Mouse (Mus musculus): ENCODE measurements at regions not wholly inside any gene's neighbourhood (a gene's known extent, or its start where the extent isn't known, plus 50 kb on each side); places are given as distances from the start of the nearest gene placed in this dataset.

GRCm38 (mm10) chr13:25362627-25362967 lies 92.3 kb upstream of the Nrsn1 start:
- TF ChIP-seq MAFK (IDR thresholded peaks at IDR 0.05; ENCODE audit: insufficient read depth, low read depth, low read length) (no peak), CHD2 (IDR thresholded peaks at IDR 0.05; ENCODE audit: low read depth, low read length) (no peak), HCFC1 (IDR thresholded peaks at IDR 0.05; ENCODE audit: borderline replicate concordance, insufficient read depth, low read length) (no peak), ZNF384 (IDR thresholded peaks at IDR 0.05; ENCODE audit: low read depth, low read length) (no peak)
